Mouse (Mus musculus): Measurements from ENCODE around the gene Krtap14.

GRCm38 (mm10) chr16:88874169-88874568 is 48.2 kb upstream of the Krtap14 start, which contains the start of gene Krtap19-2:
- TF ChIP-seq HCFC1 (IDR thresholded peaks at IDR 0.05; ENCODE audit: borderline replicate concordance, insufficient read depth, low read length): no peak
- no peak for TF ChIP-seq MAFK (IDR thresholded peaks at IDR 0.05; ENCODE audit: insufficient read depth, low read depth, low read length)
- no peak for TF ChIP-seq CHD2 (IDR thresholded peaks at IDR 0.05; ENCODE audit: low read depth, low read length)
- no peak for TF ChIP-seq ZNF384 (IDR thresholded peaks at IDR 0.05; ENCODE audit: low read depth, low read length)
